7 mouse cellular contexts compared by ENCODE assay signal in the genomic region with DNA sequence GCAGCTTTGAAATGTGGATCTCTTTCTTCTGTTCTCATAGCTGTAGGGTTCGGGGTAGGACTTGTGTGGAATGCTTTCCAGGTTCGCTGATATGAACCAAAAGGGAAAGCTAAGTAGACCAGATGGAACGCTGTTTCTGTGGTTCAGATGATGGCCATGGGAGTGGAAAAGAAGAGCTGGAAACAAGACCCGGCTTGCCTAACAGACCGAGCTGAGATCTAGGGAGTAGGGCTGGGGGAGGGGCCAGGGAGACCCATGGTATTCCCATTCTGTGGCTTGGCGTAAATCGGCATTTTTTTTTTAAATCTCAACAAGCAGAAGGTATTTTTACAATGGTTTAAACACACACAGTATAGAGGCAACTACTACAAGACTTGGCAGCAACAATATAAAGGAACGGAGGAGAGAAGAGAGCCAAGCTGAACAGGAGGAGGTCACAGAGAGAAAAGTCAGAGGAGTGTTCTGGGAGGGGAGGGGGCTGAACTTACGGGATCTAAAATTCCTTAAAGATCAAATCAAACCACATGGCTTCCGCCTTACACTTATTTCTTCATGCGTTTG. TPM values are rescaled to one million over a fixed set of nuclear protein-coding genes. Genes with fewer than 3 reads are reported as not detected.
DNase-seq lines count a peak whose midpoint lies in the region; ATAC-seq and TF ChIP-seq lines count a peak whose summit lies in the region.

TSS of gene Iqgap1 (minus strand) at position 132 of the 561 bp plus-strand sequence.

- no peak for ATAC-seq in embryonic facial prominence, embryonic 12.5 days (ENCODE audit: insufficient number of reproducible peaks, insufficient read depth, low FRiP score, low TSS enrichment)
- ATAC-seq in heart, postnatal 0 days (ENCODE audit: insufficient read depth, low read depth), result no peak
- no peak for ATAC-seq in neural tube, embryonic 14.5 days (ENCODE audit: low read depth)

- H3K4me2 ChIP-seq in embryonic facial prominence, embryonic 12.5 days (replicated peaks), result no peak within 1 kb of the TSS
- H3K4me2 ChIP-seq in heart, postnatal 0 days (ENCODE audit: low read depth, low read length), result no peak within 1 kb of the TSS
- H3K4me2 ChIP-seq in neural tube, embryonic 14.5 days (ENCODE audit: low read depth, low read length), result no peak within 1 kb of the TSS

- no peak within 1 kb of the TSS for H3K27ac ChIP-seq in embryonic facial prominence, embryonic 12.5 days
- H3K27ac ChIP-seq in heart, postnatal 0 days (ENCODE audit: low read depth), result no peak within 1 kb of the TSS
- H3K27ac ChIP-seq in limb, embryonic 10.5 days, result no peak within 1 kb of the TSS
- no peak within 1 kb of the TSS for H3K27ac ChIP-seq in neural tube, embryonic 14.5 days (ENCODE audit: low read depth, low read length)

- no peak for TF ChIP-seq EP300 in heart, postnatal 0 days (IDR thresholded peaks at IDR 0.05; ENCODE audit: low read depth)

- H3K27me3 ChIP-seq in embryonic facial prominence, embryonic 12.5 days, result no peaks in the 10 kb centered on the region
- no peaks in the 10 kb centered on the region for H3K27me3 ChIP-seq in heart, postnatal 0 days (ENCODE audit: control insufficient read depth, insufficient read depth, low read length)
- H3K27me3 ChIP-seq in limb, embryonic 10.5 days (ENCODE audit: low read depth, poor library complexity, severe bottlenecking), result no peaks in the 10 kb centered on the region
- no peaks in the 10 kb centered on the region for H3K27me3 ChIP-seq in neural tube, embryonic 14.5 days (ENCODE audit: control insufficient read depth, insufficient read depth, low read length)

- WGBS in embryonic facial prominence, embryonic 12.5 days, result 58% methylated on average over 11 of the region's 11 CpGs
- 69% methylated on average over 11 of the region's 11 CpGs for WGBS in heart, postnatal 0 days
- WGBS in limb, embryonic 10.5 days, result 70% methylated on average over 11 of the region's 11 CpGs
- WGBS in neural tube, embryonic 14.5 days, result 77% methylated on average over 11 of the region's 11 CpGs

- H3K9me3 ChIP-seq in embryonic facial prominence, embryonic 12.5 days, result no peaks in the 10 kb centered on the region
- H3K9me3 ChIP-seq in heart, postnatal 0 days (replicated peaks; ENCODE audit: control insufficient read depth, low read length), result no peaks in the 10 kb centered on the region
- no peaks in the 10 kb centered on the region for H3K9me3 ChIP-seq in limb, embryonic 10.5 days (replicated peaks)
- no peaks in the 10 kb centered on the region for H3K9me3 ChIP-seq in neural tube, embryonic 14.5 days (ENCODE audit: control insufficient read depth, low read length)

- no peak within 1 kb of the TSS for H3K9ac ChIP-seq in embryonic facial prominence, embryonic 12.5 days
- no peak within 1 kb of the TSS for H3K9ac ChIP-seq in heart, postnatal 0 days (replicated peaks; ENCODE audit: low read depth, low read length)
- H3K9ac ChIP-seq in neural tube, embryonic 14.5 days (replicated peaks; ENCODE audit: low read depth, low read length), result no peak within 1 kb of the TSS

- no peaks in the 10 kb centered on the region for H3K4me1 ChIP-seq in embryonic facial prominence, embryonic 12.5 days
- peaks cover 21% of the 10 kb centered on the region; the same call in 1 of the 2 replicates for H3K4me1 ChIP-seq in heart, postnatal 0 days (ENCODE audit: control insufficient read depth, insufficient read depth)
- H3K4me1 ChIP-seq in limb, embryonic 10.5 days, result no peaks in the 10 kb centered on the region; the same call in 1 of the 2 replicates
- H3K4me1 ChIP-seq in neural tube, embryonic 14.5 days (ENCODE audit: control insufficient read depth, insufficient read depth, low read length), result no peaks in the 10 kb centered on the region

- H3K36me3 ChIP-seq in embryonic facial prominence, embryonic 12.5 days, result no peaks in the 10 kb centered on the region
- no peaks in the 10 kb centered on the region for H3K36me3 ChIP-seq in heart, postnatal 0 days (replicated peaks; ENCODE audit: control insufficient read depth, insufficient read depth, low read length)
- H3K36me3 ChIP-seq in limb, embryonic 10.5 days, result no peaks in the 10 kb centered on the region
- H3K36me3 ChIP-seq in neural tube, embryonic 14.5 days (ENCODE audit: control insufficient read depth, insufficient read depth, low read length), result no peaks in the 10 kb centered on the region

- no peak for DNase-seq in urinary bladder, adult 2 months (ENCODE audit: low spot score)
- DNase-seq in urinary bladder, postnatal 10 days (ENCODE audit: low spot score), result no peak
- DNase-seq in heart, postnatal 0 days (ENCODE audit: low spot score), result no peak
- DNase-seq in limb, embryonic 10.5 days (ENCODE audit: low spot score), result no peak
- no peak for DNase-seq in cerebellum, adult 8-10 months

- no peak within 1 kb of the TSS for H3K4me3 ChIP-seq in embryonic facial prominence, embryonic 12.5 days
- H3K4me3 ChIP-seq in heart, postnatal 0 days (ENCODE audit: low read depth, low read length), result no peak within 1 kb of the TSS
- H3K4me3 ChIP-seq in limb, embryonic 10.5 days, result no peak within 1 kb of the TSS
- no peak within 1 kb of the TSS for H3K4me3 ChIP-seq in neural tube, embryonic 14.5 days (ENCODE audit: low read depth, low read length)

- TF ChIP-seq CTCF in heart, postnatal 0 days (IDR thresholded peaks at IDR 0.05; ENCODE audit: low read depth), result no peak

RNA-seq across cellular contexts. Expression of gene Iqgap1, which starts in this region (rescaled TPM):
- 51.7 and 64.7 TPM in 2 replicates for polyA plus RNA-seq in urinary bladder, adult 2 months (2012; rRNA removed)
- 43.2 and 45.1 TPM in 2 replicates for polyA plus RNA-seq in embryonic facial prominence, embryonic 12.5 days (2016; fragmentation: Nextera tagmentation; extraction: Ambion mirVana)
- total RNA-seq in heart, postnatal 0 days (2014; rRNA removed; ENCODE audit: low replicate concordance), result 39.8 and 88.5 TPM in 2 replicates
- 22.6 and 23.6 TPM in 2 replicates for polyA plus RNA-seq in heart, postnatal 0 days (2015; fragmentation: Nextera tagmentation; extraction: Ambion mirVana)
- polyA plus RNA-seq in limb, embryonic 10.5 days (2016; fragmentation: Nextera tagmentation; extraction: Ambion mirVana), result 21.8 and 25.4 TPM in 2 replicates
- polyA plus RNA-seq in neural tube, embryonic 14.5 days (2014; fragmentation: Nextera tagmentation; extraction: Ambion mirVana), result 15.8 and 23.1 TPM in 2 replicates
